ENCODE assay signal across 8 mouse cellular contexts in genomic region chr9:111118891-111119441, GRCm38 (mm10). TPM values are rescaled to one million over a fixed set of nuclear protein-coding genes. Genes with fewer than 3 reads are reported as not detected.
A peak's percentile ranks its signal among the peaks of the same experiment; 100 is the strongest.
DNase-seq lines count a peak whose midpoint lies in the region; ATAC-seq lines count a peak whose summit lies in the region.

No protein-coding gene starts in this region.

- no peaks in the 10 kb centered on the region for H3K27me3 ChIP-seq in kidney, embryonic 14.5 days (ENCODE audit: control insufficient read depth, insufficient read depth, low read length)

- peak overlapping the region; percentile 96 for H3K4me3 ChIP-seq in kidney, embryonic 14.5 days (ENCODE audit: low read length)
- H3K4me3 ChIP-seq in macrophage (ENCODE audit: inconsistent target) = peak overlapping the region; percentile 65

- peaks cover 5% of the 10 kb centered on the region; the same call in 1 of the 2 replicates for H3K4me1 ChIP-seq in kidney, embryonic 14.5 days (ENCODE audit: control insufficient read depth, insufficient read depth, low read length)

- H3K4me2 ChIP-seq in kidney, embryonic 14.5 days (replicated peaks; ENCODE audit: low read depth, low read length) = peak overlapping the region; percentile 77

- H3K9ac ChIP-seq in kidney, embryonic 14.5 days (ENCODE audit: low read depth, low read length) = peak overlapping the region; percentile 89; the same call in 1 of the 2 replicates

- 9% methylated on average over 17 of the region's 17 CpGs for whole genome bisulfite sequencing in kidney, embryonic 14.5 days
- 5% methylated on average over 15 of the region's 17 CpGs for WGBS in macrophage (ENCODE audit: missing documents)

- peak overlapping the region; percentile 74; the same call in 1 of the 2 replicates for H3K27ac ChIP-seq in kidney, embryonic 14.5 days (ENCODE audit: low read depth, low read length)
- peak overlapping the region; percentile 79 for H3K27ac ChIP-seq in macrophage

- no peaks in the 10 kb centered on the region for H3K9me3 ChIP-seq in kidney, embryonic 14.5 days (ENCODE audit: control insufficient read depth, low read length)

- no peak; the same call in 1 of the 2 replicates for ATAC-seq in frontal cortex, adult (ENCODE audit: low TSS enrichment)
- ATAC-seq in kidney, embryonic 14.5 days (ENCODE audit: low FRiP score, low TSS enrichment) = no peak

- peak; percentile 6 to 20 for DNase-seq in frontal cortex, postnatal 36 days (ENCODE audit: low spot score in 2 of 2)
- DNase-seq in c-Kit-negative CD71-positive TER-119-positive erythroid progenitor cells, embryonic 14.5 days (ENCODE audit: low read depth, low spot score) = peak; percentile 48
- DNase-seq in heart, adult 8-10 months (ENCODE audit: low spot score) = peak; percentile 67
- no peak for DNase-seq in spleen, postnatal 10 days (ENCODE audit: low spot score in 2 of 2)
- no peak for DNase-seq in thymus, postnatal 10 days (ENCODE audit: low spot score in 2 of 2)

- peaks cover 48% of the 10 kb centered on the region for H3K79me2 ChIP-seq in macrophage (ENCODE audit: inconsistent target)

- no peaks in the 10 kb centered on the region; the same call in 1 of the 2 replicates for H3K36me3 ChIP-seq in kidney, embryonic 14.5 days (ENCODE audit: control insufficient read depth, insufficient read depth, low read length)
- H3K36me3 ChIP-seq in macrophage (ENCODE audit: inconsistent target) = peaks cover 4% of the 10 kb centered on the region; the same call in 1 of the 2 replicates

RNA-seq across cellular contexts. Expression of gene Lrrfip2, which starts 1.6 kb away (rescaled TPM):
- 100 to 1,000 TPM in 2 of 4 experiments, 10 to 100 TPM in 2; 89.3 to 102 (median 96.2) TPM for total RNA-seq in heart, adult 8-10 months (2022)
- 29.6 and 37.8 TPM in 2 replicates for polyA plus RNA-seq in kidney, embryonic 14.5 days (2014; fragmentation: Nextera tagmentation; extraction: Ambion mirVana)
- 1,000 to 10,000 TPM in 3 of 26 experiments, 100 to 1,000 TPM in 23; 125 to 1,240 (median 267) TPM for total RNA-seq in macrophage (2018; cell fraction: chromatin; rRNA removed)
- 10 to 100 TPM; 33.5 to 87.4 (median 42.4) TPM for total RNA-seq in macrophage (2018; cell fraction: cytosol; rRNA removed)
- total RNA-seq in macrophage (2018; cell fraction: nucleus; rRNA removed) = 100 to 1,000 TPM in 19 of 26 experiments, 10 to 100 TPM in 7; 62.8 to 669 (median 140) TPM
- 36.3 to 65.4 TPM (median 49.8 TPM) in 3 replicates for polyA plus RNA-seq in macrophage (2018)

Comparison
In these comparisons a context has a peak if more than half of its experiments do, and no peak if none do; other contexts are left out.
1. DNase-seq: peak in frontal cortex, postnatal 36 days (2 of 2), c-Kit-negative CD71-positive TER-119-positive erythroid progenitor cells, embryonic 14.5 days (single experiment) and heart, adult 8-10 months (single experiment); none in spleen, postnatal 10 days (0 of 2) and thymus, postnatal 10 days (0 of 2).